Mouse (Mus musculus) heart, adult 2 months (tissue): Measurements from ENCODE around the gene Gps1. TPM values are rescaled to one million over a fixed set of nuclear protein-coding genes. Genes with fewer than 3 reads are reported as not detected.
A peak's percentile ranks its signal among the peaks of the same experiment; 100 is the strongest.

ENCODE experiments used
- DNase-seq, 2 experiments: peaks; one replicate each; pipeline ENCODE4 v3.0.0; 2021
- H3K27ac ChIP-seq: fragments of 200-600 bp; 2 replicates; pipeline ENCODE4 v1.8.1; 2022
- H3K27me3 ChIP-seq: fragments of 200-500 bp; 2 replicates; pipeline ENCODE4 v1.6.1; 2012; ENCODE audit warnings: mild to moderate bottlenecking, low read length, inconsistent platforms, mixed read lengths; ENCODE audit not compliant: control insufficient read depth, insufficient read depth
- H3K36me3 ChIP-seq: fragments of 200-500 bp; 2 replicates; pipeline ENCODE4 v1.6.1; 2012; ENCODE audit warnings: low read length, inconsistent platforms; ENCODE audit not compliant: control insufficient read depth, insufficient read depth
- H3K4me1 ChIP-seq: fragments of 200-500 bp; 2 replicates; pipeline ENCODE4 v1.6.1; 2011; ENCODE audit warnings: low read length; ENCODE audit not compliant: control insufficient read depth, insufficient read depth
- H3K4me3 ChIP-seq: fragments of 200-600 bp; 2 replicates; pipeline ENCODE4 v1.8.1; 2022
- H3K79me2 ChIP-seq: fragments of 200-500 bp; replicated peaks from 2 replicates; pipeline ENCODE4 v1.6.1; 2012; ENCODE audit warnings: mild to moderate bottlenecking, inconsistent platforms, low read length, moderate library complexity, mixed read lengths; ENCODE audit not compliant: control insufficient read depth, insufficient read depth
- H3K9ac ChIP-seq: fragments of 200-500 bp; 2 replicates; pipeline ENCODE4 v1.6.1; 2012; ENCODE audit warnings: low read depth, mild to moderate bottlenecking, control low read depth, inconsistent platforms, low read length, mixed read lengths
- CTCF ChIP-seq: fragments of 200-600 bp; IDR thresholded peaks from 2 replicates; pipeline ENCODE4 v1.8.1; 2022; ENCODE audit warnings: antibody characterized with exemption, mild to moderate bottlenecking, moderate library complexity
- EP300 ChIP-seq: fragments of 200-500 bp; IDR thresholded peaks from 2 replicates; pipeline ENCODE4 v1.6.1; 2011; ENCODE audit warnings: low read depth, low read length, control low read depth; ENCODE audit not compliant: insufficient read depth
- POLR2A ChIP-seq: fragments of 200-500 bp; IDR thresholded peaks from 2 replicates; pipeline ENCODE4 v1.6.1; 2011; ENCODE audit warnings: mild to moderate bottlenecking, low read depth, low read length, control low read depth; ENCODE audit not compliant: insufficient read depth
- WGBS: fragments of 180-500 bp; shearing (Covaris S2); methylation state at CpG from one replicate; pipeline ENCODE4 v1.1.7; 2018; 5-methylcytosine and 5-hydroxymethylcytosine counted together
- intact Hi-C: fragments of 180-260 bp; cut with DNase I; formaldehyde crosslinking; loops from one replicate; pipeline ENCODE4 v1.15.1; 2025
- polyA plus RNA-seq: library from polyadenylated mRNA; depleted of rRNA; stranded (reverse); fragments of >200 nt; gene quantifications from 2 replicates; pipeline ENCODE4 v1.2.3, GENCODE M21; 2012
- total RNA-seq, 2 experiments: library from RNA; stranded (reverse); gene quantifications; 2 replicates each; pipeline ENCODE4 v1.2.3; 2021

Gene Gps1
- total and polyA plus RNA-seq, 3 experiments, result 54.4 to 85.9 (median 55.8) TPM

GRCm38 (mm10) chr11:120822831-120823550 is 38.9 kb downstream of the Gps1 start:
- no peaks in the 10 kb centered on the region for H3K79me2 ChIP-seq
- TF ChIP-seq POLR2A (no peak), EP300 (no peak), CTCF (no peak)
- intact Hi-C loops, result loop anchor here (2.0 kb wide), 1 partner anchor 22 kb away; no protein-coding TSS in a partner anchor
- 15% methylated on average over 14 of the region's 14 CpGs for WGBS
- DNase-seq, result peak in 1 of 2 experiments; percentile 31
- H3K27me3 ChIP-seq, result no peaks in the 10 kb centered on the region
- H3K4me1 ChIP-seq, result peaks cover 7% of the 10 kb centered on the region
- peak overlapping the region; percentile 65 for H3K27ac ChIP-seq
- H3K9ac ChIP-seq, result peak overlapping the region; percentile 82
- H3K36me3 ChIP-seq, result no peaks in the 10 kb centered on the region
- peak overlapping the region; percentile 83 for H3K4me3 ChIP-seq

GRCm38 (mm10) chr11:120823551-120823947 is 39.5 kb downstream of the Gps1 start:
- H3K9ac ChIP-seq, result peak overlapping the region; percentile 82
- no peaks in the 10 kb centered on the region for H3K36me3 ChIP-seq
- TF ChIP-seq CTCF, result no peak
- no peak for TF ChIP-seq EP300
- no peak for TF ChIP-seq POLR2A
- DNase-seq, result no peak
- intact Hi-C loops, result loop anchor here (2.0 kb wide), 1 partner anchor 23 kb away; no protein-coding TSS in a partner anchor
- H3K27me3 ChIP-seq, result no peaks in the 10 kb centered on the region
- H3K27ac ChIP-seq, result peak overlapping the region; percentile 65
- H3K79me2 ChIP-seq, result no peaks in the 10 kb centered on the region
- peaks cover 7% of the 10 kb centered on the region for H3K4me1 ChIP-seq
- peak overlapping the region; percentile 83 for H3K4me3 ChIP-seq
- 2% methylated on average over 40 of the region's 40 CpGs for WGBS

- Histone ChIP-seq H3K4me3 (peak within 1 kb of the TSS; percentile 83), H3K9ac (peak within 1 kb of the TSS; percentile 82), H3K36me3 (no peaks in the 10 kb centered on the region), H3K27me3 (no peaks in the 10 kb centered on the region), H3K79me2 (no peaks in the 10 kb centered on the region), H3K4me1 (peaks cover 7% of the 10 kb centered on the region), H3K27ac (peak within 1 kb of the TSS; percentile 66)
- TF ChIP-seq POLR2A (peak; percentile 94), CTCF (peak; percentile 67), EP300 (no peak)
- peak; percentile 95 to 97 for DNase-seq
- intact Hi-C loops, result loop anchor here (2.0 kb wide), 1 partner anchor 23 kb away; no protein-coding TSS in a partner anchor
- under 1% methylated on average over 106 of the region's 109 CpGs for WGBS
Measured at GRCm38 (mm10) chr11:120823956-120824786, 40.1 kb downstream of the Gps1 start, which contains the start of gene Fasn. Fasn (minus strand) TSS chr11:120824547.

GRCm38 (mm10) chr11:120824787-120825288 is 40.8 kb downstream of the Gps1 start:
- 1% methylated on average over 21 of the region's 21 CpGs for WGBS
- Histone ChIP-seq H3K36me3 (no peaks in the 10 kb centered on the region), H3K4me1 (peaks cover 7% of the 10 kb centered on the region), H3K79me2 (no peaks in the 10 kb centered on the region), H3K27ac (peak overlapping the region; percentile 66), H3K4me3 (peak overlapping the region; percentile 83), H3K27me3 (no peaks in the 10 kb centered on the region), H3K9ac (peak overlapping the region; percentile 76)
- intact Hi-C loops, result no loop called here
- TF ChIP-seq EP300, result no peak
- no peak; the same call in 1 of the 2 replicates for TF ChIP-seq POLR2A
- TF ChIP-seq CTCF, result no peak
- DNase-seq, result no peak

- Histone ChIP-seq H3K27ac (no peak overlapping the region), H3K27me3 (no peaks in the 10 kb centered on the region), H3K4me1 (peaks cover 7% of the 10 kb centered on the region), H3K4me3 (no peak overlapping the region), H3K9ac (no peak overlapping the region), H3K79me2 (no peaks in the 10 kb centered on the region), H3K36me3 (no peaks in the 10 kb centered on the region)
- intact Hi-C loops, result no loop called here
- TF ChIP-seq POLR2A (no peak), CTCF (no peak), EP300 (no peak)
- WGBS, result 33% methylated on average over 4 of the region's 4 CpGs
- DNase-seq, result no peak
Measured at GRCm38 (mm10) chr11:120825289-120825863, 41.3 kb downstream of the Gps1 start.
